Mouse (Mus musculus) hindbrain, embryonic 12.5 days (tissue): ENCODE measurements around the gene Ptprz1. TPM values are rescaled to one million over a fixed set of nuclear protein-coding genes. Genes with fewer than 3 reads are reported as not detected.
A peak's percentile ranks its signal among the peaks of the same experiment; 100 is the strongest.

Source experiments
- ATAC-seq: fragments of 200-750 bp; cut with Nextera tagmentation; 2 replicates; pipeline ENCODE4 v1.8.0; 2017; ENCODE audit warnings: moderate TSS enrichment; ENCODE audit not compliant: low FRiP score
- H3K27ac ChIP-seq: fragments of 300-500 bp; sonication (generic); 2 replicates; pipeline ENCODE4 v1.5.1; 2016; ENCODE audit warnings: mild to moderate bottlenecking
- H3K27me3 ChIP-seq: fragments of 300-500 bp; sonication (generic); 2 replicates; pipeline ENCODE4 v1.6.1; 2016; ENCODE audit warnings: mild to moderate bottlenecking
- H3K36me3 ChIP-seq: fragments of 300-500 bp; sonication (generic); 2 replicates; pipeline ENCODE4 v1.6.1; 2016; ENCODE audit warnings: mild to moderate bottlenecking
- H3K4me1 ChIP-seq: fragments of 300-500 bp; sonication (generic); 2 replicates; pipeline ENCODE4 v1.6.1; 2016
- H3K4me2 ChIP-seq: fragments of 300-500 bp; sonication (generic); replicated peaks from 2 replicates; pipeline ENCODE4 v1.6.1; 2016; ENCODE audit warnings: mild to moderate bottlenecking
- H3K4me3 ChIP-seq: fragments of 300-500 bp; sonication (generic); 2 replicates; pipeline ENCODE4 v1.5.1; 2016; ENCODE audit warnings: mild to moderate bottlenecking
- H3K9ac ChIP-seq: fragments of 300-500 bp; sonication (generic); 2 replicates; pipeline ENCODE4 v1.6.1; 2016; ENCODE audit warnings: mild to moderate bottlenecking, moderate library complexity
- H3K9me3 ChIP-seq: fragments of 300-500 bp; sonication (generic); replicated peaks from 2 replicates; pipeline ENCODE4 v1.6.1; 2016; ENCODE audit warnings: mild to moderate bottlenecking
- WGBS: fragments of 180-500 bp; shearing (Covaris S2); methylation state at CpG from one replicate; pipeline ENCODE4 v1.1.7; 2016; 5-methylcytosine and 5-hydroxymethylcytosine counted together
- polyA plus RNA-seq: library from polyadenylated mRNA; unstranded; fragments of >200 nt; fragmentation: Nextera tagmentation; extraction: Ambion mirVana; gene quantifications from 2 replicates; pipeline ENCODE4 v1.2.1, GENCODE M21; 2016

Ptprz1 gene
- polyA plus RNA-seq, 1 experiment from 2014 or later: 35.8 TPM

DNA sequence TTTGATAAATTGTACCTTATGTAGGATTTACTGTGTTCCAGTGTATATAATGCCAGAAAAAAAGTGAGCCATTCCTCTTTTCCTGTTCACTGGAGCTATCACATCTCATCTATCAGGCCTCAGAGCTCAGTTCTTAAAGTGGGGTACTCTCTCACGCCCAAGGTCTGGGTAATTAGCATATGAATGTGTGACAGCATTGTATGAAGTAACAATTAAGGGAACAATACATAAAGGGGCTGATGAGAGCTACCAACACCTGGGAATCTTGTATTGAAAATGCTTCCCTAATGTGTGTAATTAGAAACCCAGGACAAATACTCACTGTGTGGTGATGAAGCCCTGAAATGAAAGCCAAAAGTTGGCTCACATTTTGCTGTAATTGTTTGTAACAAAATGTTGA, 47.6 kb downstream of the Ptprz1 start:
- H3K27ac ChIP-seq: 0 out of 2 replicates have a peak overlapping the region, but pooled peaks have one; percentile 17
- H3K4me2 ChIP-seq: no peak overlapping the region
- peak; percentile 90 for ATAC-seq
- no peaks in the 10 kb centered on the region for H3K27me3 ChIP-seq
- peaks cover 7% of the 10 kb centered on the region for H3K4me1 ChIP-seq
- no peaks in the 10 kb centered on the region for H3K36me3 ChIP-seq
- no peak overlapping the region for H3K9ac ChIP-seq
- no peaks in the 10 kb centered on the region for H3K9me3 ChIP-seq
- 2% methylated on average over 1 of the region's 1 CpGs for WGBS
- H3K4me3 ChIP-seq: no peak overlapping the region

GRCm38 (mm10) chr6:22932768-22933265, 57.5 kb downstream of the Ptprz1 start:
- H3K4me3 ChIP-seq: no peak overlapping the region
- no peaks in the 10 kb centered on the region for H3K9me3 ChIP-seq
- H3K4me2 ChIP-seq: no peak overlapping the region
- 0 out of 2 replicates have a peak, but pooled peaks cover 8% of the 10 kb centered on the region for H3K4me1 ChIP-seq
- no peaks in the 10 kb centered on the region for H3K36me3 ChIP-seq
- no peak overlapping the region for H3K27ac ChIP-seq
- WGBS: 81% methylated on average over 2 of the region's 2 CpGs
- no peak for ATAC-seq
- no peak overlapping the region for H3K9ac ChIP-seq
- H3K27me3 ChIP-seq: no peaks in the 10 kb centered on the region

DNA sequence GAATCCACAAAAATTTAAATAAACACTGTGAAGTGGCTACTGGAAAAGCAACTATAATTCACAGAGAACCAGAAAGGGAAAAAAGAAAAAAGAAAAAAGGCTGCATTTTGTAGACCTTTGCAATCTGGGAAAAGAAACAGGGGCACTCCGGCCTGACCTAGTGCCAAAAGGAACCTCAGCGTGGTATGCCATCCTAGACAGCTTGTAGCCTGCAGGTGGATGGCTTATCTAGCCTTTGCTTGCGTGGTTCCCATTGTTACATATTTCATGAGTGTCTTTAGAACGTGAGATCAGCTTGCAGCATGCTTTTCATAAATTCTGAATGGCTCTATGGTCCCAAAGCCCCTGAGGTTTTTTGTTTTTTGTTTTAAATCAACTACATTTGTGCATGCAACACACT, 61.8 kb downstream of the Ptprz1 start:
- peak; percentile 42; the same call in 1 of the 2 replicates for ATAC-seq
- 67% methylated on average over 4 of the region's 4 CpGs for WGBS
- Histone ChIP-seq H3K4me1 (0 out of 2 replicates have a peak, but pooled peaks cover 8% of the 10 kb centered on the region), H3K27me3 (no peaks in the 10 kb centered on the region), H3K9me3 (no peaks in the 10 kb centered on the region), H3K9ac (no peak overlapping the region), H3K36me3 (no peaks in the 10 kb centered on the region), H3K4me2 (no peak overlapping the region), H3K4me3 (no peak overlapping the region), H3K27ac (no peak overlapping the region)

- WGBS: 63% methylated on average over 5 of the region's 5 CpGs
- H3K4me2 ChIP-seq: no peak overlapping the region
These were observed 62.2 kb downstream of the Ptprz1 start for GRCm38 (mm10) chr6:22937526-22937925.

GRCm38 (mm10) chr6:22944191-22944590, 68.9 kb downstream of the Ptprz1 start:
- Histone ChIP-seq H3K9ac (no peak overlapping the region), H3K27me3 (no peaks in the 10 kb centered on the region), H3K36me3 (no peaks in the 10 kb centered on the region), H3K4me1 (no peaks in the 10 kb centered on the region), H3K27ac (no peak overlapping the region), H3K4me2 (no peak overlapping the region), H3K4me3 (no peak overlapping the region), H3K9me3 (no peaks in the 10 kb centered on the region)
- ATAC-seq: no peak
- WGBS: 92% methylated on average over 3 of the region's 3 CpGs

More at GRCm38 (mm10) chr6:22937526-22937925, 62.2 kb downstream of the Ptprz1 start:
- H3K27ac ChIP-seq: no peak overlapping the region
- no peaks in the 10 kb centered on the region for H3K9me3 ChIP-seq
- peak; percentile 66 for ATAC-seq
- no peak overlapping the region for H3K4me3 ChIP-seq
- H3K27me3 ChIP-seq: no peaks in the 10 kb centered on the region
- H3K4me1 ChIP-seq: 0 out of 2 replicates have a peak, but pooled peaks cover 8% of the 10 kb centered on the region
- no peaks in the 10 kb centered on the region for H3K36me3 ChIP-seq
- H3K9ac ChIP-seq: no peak overlapping the region

DNA sequence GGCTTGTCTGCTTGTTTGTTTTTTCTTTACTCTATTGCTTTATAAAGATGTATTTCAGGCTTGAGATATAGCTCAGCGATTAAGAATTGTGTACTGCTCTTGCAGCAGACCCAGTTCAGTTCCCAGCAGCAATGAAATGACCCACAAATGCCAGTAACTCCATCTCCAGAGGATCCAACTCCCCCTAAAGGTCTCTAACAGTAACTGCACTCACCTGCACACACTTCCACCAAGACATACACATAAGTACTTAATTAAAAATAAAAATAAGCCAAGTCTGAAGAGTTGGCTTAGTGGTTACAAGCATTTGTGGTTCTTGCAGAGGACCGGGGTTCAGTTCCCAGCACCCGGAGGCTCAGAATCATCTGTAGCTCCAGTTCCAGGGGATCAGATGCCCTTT, 88.1 kb downstream of the Ptprz1 start:
- Histone ChIP-seq H3K4me2 (no peak overlapping the region), H3K4me3 (no peak overlapping the region), H3K9me3 (no peaks in the 10 kb centered on the region), H3K36me3 (no peaks in the 10 kb centered on the region), H3K9ac (no peak overlapping the region), H3K27me3 (no peaks in the 10 kb centered on the region), H3K27ac (no peak overlapping the region), H3K4me1 (no peaks in the 10 kb centered on the region)
- ATAC-seq: no peak
- WGBS: 89% methylated on average over 3 of the region's 3 CpGs

GRCm38 (mm10) chr6:22968073-22968472, 92.8 kb downstream of the Ptprz1 start:
- Histone ChIP-seq H3K9ac (no peak overlapping the region), H3K4me3 (no peak overlapping the region), H3K4me2 (no peak overlapping the region), H3K36me3 (no peaks in the 10 kb centered on the region), H3K27ac (no peak overlapping the region), H3K27me3 (no peaks in the 10 kb centered on the region), H3K9me3 (no peaks in the 10 kb centered on the region), H3K4me1 (no peaks in the 10 kb centered on the region)
- 55% methylated on average over 2 of the region's 2 CpGs for WGBS
- peak; percentile 35; the same call in 1 of the 2 replicates for ATAC-seq

DNA sequence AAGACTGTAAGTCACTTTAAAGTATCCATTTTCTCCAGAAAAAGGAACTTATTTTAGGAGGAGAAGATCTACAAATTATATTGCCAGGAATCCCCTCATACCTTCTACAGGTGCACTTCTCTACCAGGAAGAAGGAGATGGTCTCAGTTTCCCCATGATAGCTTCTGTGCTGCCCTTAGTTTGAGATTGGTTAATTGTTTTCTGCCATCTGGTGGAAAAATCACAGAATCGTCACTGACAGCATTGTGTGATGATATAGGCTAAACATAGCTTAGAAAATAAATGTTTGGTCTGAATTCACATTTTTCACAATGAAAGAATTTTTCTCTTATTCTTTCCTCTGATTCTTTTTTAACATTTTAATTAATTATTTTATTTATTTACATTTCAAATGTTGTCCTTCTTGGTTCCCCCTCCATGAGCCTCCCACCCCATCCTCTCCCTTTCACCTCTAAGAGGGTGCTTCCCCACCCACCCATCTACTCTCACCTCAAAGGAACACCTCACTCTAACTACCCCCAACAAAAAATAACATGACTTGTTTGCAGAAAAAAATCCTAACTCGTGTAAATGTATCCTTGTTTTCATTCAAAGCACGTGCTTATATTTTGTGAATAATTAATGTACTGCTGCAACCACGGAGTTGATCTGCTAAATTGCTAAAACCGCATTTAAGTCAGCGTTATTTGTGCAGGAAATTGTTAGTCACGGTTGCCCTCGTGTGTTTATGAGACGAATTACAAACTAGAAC, 108.6 kb downstream of the Ptprz1 start:
- Histone ChIP-seq H3K4me3 (no peak overlapping the region), H3K9ac (no peak overlapping the region), H3K36me3 (peaks cover 11% of the 10 kb centered on the region), H3K4me1 (0 out of 2 replicates have a peak, but pooled peaks cover 4% of the 10 kb centered on the region), H3K9me3 (peaks cover 7% of the 10 kb centered on the region; the same call in 1 of the 2 replicates), H3K27me3 (no peaks in the 10 kb centered on the region), H3K4me2 (peak overlapping the region; percentile 40), H3K27ac (no peak overlapping the region)
- 8% methylated on average over 9 of the region's 9 CpGs for WGBS
- peak; percentile 80 for ATAC-seq

GRCm38 (mm10) chr6:22984520-22985154, 109.3 kb downstream of the Ptprz1 start:
- H3K4me1 ChIP-seq: 0 out of 2 replicates have a peak, but pooled peaks cover 4% of the 10 kb centered on the region
- H3K36me3 ChIP-seq: peaks cover 11% of the 10 kb centered on the region
- WGBS: 12% methylated on average over 5 of the region's 5 CpGs
- no peak overlapping the region for H3K27ac ChIP-seq
- H3K9ac ChIP-seq: no peak overlapping the region
- H3K4me3 ChIP-seq: no peak overlapping the region
- peak overlapping the region; percentile 40 for H3K4me2 ChIP-seq
- peak; percentile 76 for ATAC-seq
- peaks cover 7% of the 10 kb centered on the region; the same call in 1 of the 2 replicates for H3K9me3 ChIP-seq
- no peaks in the 10 kb centered on the region for H3K27me3 ChIP-seq

DNA sequence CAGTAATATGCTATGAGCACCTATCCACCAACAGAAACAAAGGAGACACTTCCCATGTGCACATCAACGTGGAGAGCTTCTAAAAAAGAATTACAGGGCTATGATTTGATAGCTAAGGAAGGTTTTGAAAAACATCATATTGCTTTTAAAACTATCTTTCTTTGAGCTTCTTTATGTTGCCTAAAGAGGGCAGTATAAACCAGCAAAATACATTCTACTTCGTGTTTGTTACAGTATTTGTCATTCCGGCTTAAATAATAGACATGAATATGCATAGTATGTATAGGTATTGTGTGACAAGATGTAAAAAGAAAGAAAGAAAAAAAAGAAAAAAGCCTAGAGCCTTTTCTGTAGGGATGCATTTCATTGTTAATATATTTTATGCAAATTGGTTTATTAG, 127.8 kb downstream of the Ptprz1 start:
- Histone ChIP-seq H3K4me2 (no peak overlapping the region), H3K36me3 (peaks cover 14% of the 10 kb centered on the region; the same call in 1 of the 2 replicates), H3K4me1 (no peaks in the 10 kb centered on the region), H3K9ac (no peak overlapping the region), H3K9me3 (no peaks in the 10 kb centered on the region), H3K27me3 (no peaks in the 10 kb centered on the region), H3K4me3 (no peak overlapping the region), H3K27ac (no peak overlapping the region)
- ATAC-seq: no peak
- WGBS: 30% methylated on average over 3 of the region's 3 CpGs

GRCm38 (mm10) chr6:23014988-23015613, 139.8 kb downstream of the Ptprz1 start:
- Histone ChIP-seq H3K4me1 (no peaks in the 10 kb centered on the region), H3K4me3 (no peak overlapping the region), H3K27ac (no peak overlapping the region), H3K9me3 (no peaks in the 10 kb centered on the region), H3K4me2 (no peak overlapping the region), H3K36me3 (no peaks in the 10 kb centered on the region), H3K9ac (no peak overlapping the region), H3K27me3 (no peaks in the 10 kb centered on the region)
- ATAC-seq: no peak
- WGBS: 77% methylated on average over 4 of the region's 4 CpGs

GRCm38 (mm10) chr6:23028251-23028650, 152.9 kb downstream of the Ptprz1 start:
- peaks cover 5% of the 10 kb centered on the region for H3K36me3 ChIP-seq
- no peak overlapping the region for H3K4me3 ChIP-seq
- H3K9ac ChIP-seq: no peak overlapping the region
- no peak overlapping the region for H3K4me2 ChIP-seq
- no peaks in the 10 kb centered on the region for H3K4me1 ChIP-seq
- no peaks in the 10 kb centered on the region for H3K9me3 ChIP-seq
- ATAC-seq: no peak
- no peak overlapping the region for H3K27ac ChIP-seq
- WGBS: 77% methylated on average over 1 of the region's 1 CpGs
- no peaks in the 10 kb centered on the region for H3K27me3 ChIP-seq
